Mouse (Mus musculus) spleen, adult 2 months (tissue): ENCODE measurements at regions not wholly inside any gene's neighbourhood (a gene's known extent, or its start where the extent isn't known, plus 50 kb on each side); places are given as distances from the start of the nearest gene placed in this dataset.

Experiments used
- DNase-seq, 2 experiments: peaks; one replicate each; pipeline versions ENCODE4 v3.0.0 to v3.0.0-alpha.2; 2012 to 2021; ENCODE audit warnings: low spot score in 2 of 2, low read depth in 1 of 2
- H3K27ac ChIP-seq: fragments of 200-500 bp; 2 replicates; pipeline ENCODE4 v1.5.1; 2012; ENCODE audit warnings: low read length, inconsistent platforms; ENCODE audit not compliant: insufficient read depth
- H3K27me3 ChIP-seq: fragments of 200-500 bp; 2 replicates; pipeline ENCODE4 v1.6.1; 2012; ENCODE audit warnings: mild to moderate bottlenecking, moderate library complexity, low read length, inconsistent platforms; ENCODE audit not compliant: control insufficient read depth, insufficient read depth
- H3K36me3 ChIP-seq: fragments of 200-500 bp; 2 replicates; pipeline ENCODE4 v1.6.1; 2012; ENCODE audit warnings: mild to moderate bottlenecking, low read length, inconsistent platforms; ENCODE audit not compliant: control insufficient read depth, insufficient read depth
- H3K4me1 ChIP-seq: fragments of 200-500 bp; 2 replicates; pipeline ENCODE4 v1.6.1; 2011; ENCODE audit warnings: inconsistent platforms; ENCODE audit not compliant: control insufficient read depth, insufficient read depth, insufficient read length
- H3K4me3 ChIP-seq: fragments of 200-500 bp; 2 replicates; pipeline ENCODE4 v1.5.1; 2011; ENCODE audit warnings: mild to moderate bottlenecking, inconsistent platforms; ENCODE audit not compliant: insufficient read depth, insufficient read length; ENCODE audit errors: extremely low read depth
- CTCF ChIP-seq: fragments of 200-500 bp; IDR thresholded peaks from 2 replicates; pipeline ENCODE4 v1.5.1; 2011; ENCODE audit warnings: mild to moderate bottlenecking, inconsistent platforms; ENCODE audit not compliant: insufficient read depth, insufficient read length, insufficient replicate concordance; ENCODE audit errors: extremely low read depth
- POLR2A ChIP-seq: fragments of 200-500 bp; IDR thresholded peaks from 2 replicates; pipeline ENCODE4 v1.6.1; 2011; ENCODE audit warnings: low read depth, low read length, inconsistent platforms
- WGBS: fragments of 180-500 bp; shearing (Covaris S2); methylation state at CpG from one replicate; pipeline ENCODE4 v1.1.7; 2018; 5-methylcytosine and 5-hydroxymethylcytosine counted together

- 87% methylated on average over 4 of the region's 4 CpGs for WGBS
- no peaks in the 10 kb centered on the region for H3K36me3 ChIP-seq
- H3K4me1 ChIP-seq: no peaks in the 10 kb centered on the region
- no peak overlapping the region for H3K27ac ChIP-seq
- H3K27me3 ChIP-seq: no peaks in the 10 kb centered on the region
- TF ChIP-seq POLR2A: no peak
- no peak for TF ChIP-seq CTCF
- DNase-seq: no peak
- H3K4me3 ChIP-seq: no peak overlapping the region
These were observed 471.9 kb downstream of the Rps24 start for GRCm38 (mm10) chr14:24958821-24959220.

DNA sequence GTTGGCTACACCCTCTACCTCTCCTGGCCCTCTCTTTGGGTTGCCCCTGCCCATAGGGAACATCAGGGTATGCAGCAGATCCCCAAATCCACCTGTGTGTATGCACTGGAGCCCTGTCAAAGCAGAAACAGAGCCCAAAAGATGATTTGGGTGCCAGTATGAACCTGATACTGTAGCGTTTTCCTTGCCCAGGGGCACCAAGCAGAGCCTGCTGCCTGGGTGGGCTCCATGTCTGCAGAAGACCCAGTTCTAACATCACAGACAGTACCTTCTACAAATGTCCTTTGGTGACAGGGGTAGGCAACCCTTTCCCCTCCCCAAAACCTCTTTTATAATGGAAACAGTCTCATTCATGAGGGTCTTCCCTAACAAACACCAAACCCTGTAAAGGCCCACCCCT, 472.5 kb downstream of the Rps24 start:
- DNase-seq: no peak
- 92% methylated on average over 1 of the region's 1 CpGs for WGBS
- H3K27me3 ChIP-seq: no peaks in the 10 kb centered on the region

DNA sequence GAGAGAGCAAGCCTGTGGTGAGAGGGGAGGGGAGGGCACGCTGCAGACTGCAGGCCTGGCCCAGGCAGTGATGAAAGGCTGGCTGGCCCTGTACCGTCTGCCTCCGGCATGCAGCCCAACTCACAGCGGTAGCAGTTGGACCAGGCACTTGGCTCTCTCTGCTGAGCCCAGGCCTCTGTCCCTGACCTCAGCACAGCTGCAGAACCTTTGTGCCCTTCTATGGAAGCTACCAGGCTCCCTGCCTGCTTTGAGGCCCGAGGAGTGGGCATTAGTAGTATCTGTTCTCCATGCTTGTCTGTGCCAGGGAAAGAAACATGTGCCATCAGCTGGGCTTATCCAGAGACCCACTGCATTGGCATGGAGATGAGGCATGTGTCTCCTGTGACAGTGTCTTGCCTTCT, 473.2 kb downstream of the Rps24 start:
- no peak for DNase-seq
- H3K27me3 ChIP-seq: no peaks in the 10 kb centered on the region
- no peaks in the 10 kb centered on the region for H3K36me3 ChIP-seq
- H3K27ac ChIP-seq: no peak overlapping the region
- TF ChIP-seq CTCF (no peak), POLR2A (no peak)
- H3K4me3 ChIP-seq: no peak overlapping the region
- 72% methylated on average over 5 of the region's 5 CpGs for WGBS
- H3K4me1 ChIP-seq: no peaks in the 10 kb centered on the region

More for the DNA sequence above, 472.5 kb downstream of the Rps24 start:
- no peak for TF ChIP-seq POLR2A
- no peak for TF ChIP-seq CTCF
- H3K36me3 ChIP-seq: no peaks in the 10 kb centered on the region
- no peak overlapping the region for H3K27ac ChIP-seq
- no peaks in the 10 kb centered on the region for H3K4me1 ChIP-seq
- no peak overlapping the region for H3K4me3 ChIP-seq

- Histone ChIP-seq H3K4me1 (no peaks in the 10 kb centered on the region), H3K4me3 (no peak overlapping the region), H3K27ac (no peak overlapping the region), H3K27me3 (no peaks in the 10 kb centered on the region), H3K36me3 (no peaks in the 10 kb centered on the region)
- DNase-seq: no peak
- 79% methylated on average over 3 of the region's 3 CpGs for WGBS
- TF ChIP-seq POLR2A (no peak), CTCF (no peak)
These were observed 473.9 kb downstream of the Rps24 start for GRCm38 (mm10) chr14:24960875-24961274.

DNA sequence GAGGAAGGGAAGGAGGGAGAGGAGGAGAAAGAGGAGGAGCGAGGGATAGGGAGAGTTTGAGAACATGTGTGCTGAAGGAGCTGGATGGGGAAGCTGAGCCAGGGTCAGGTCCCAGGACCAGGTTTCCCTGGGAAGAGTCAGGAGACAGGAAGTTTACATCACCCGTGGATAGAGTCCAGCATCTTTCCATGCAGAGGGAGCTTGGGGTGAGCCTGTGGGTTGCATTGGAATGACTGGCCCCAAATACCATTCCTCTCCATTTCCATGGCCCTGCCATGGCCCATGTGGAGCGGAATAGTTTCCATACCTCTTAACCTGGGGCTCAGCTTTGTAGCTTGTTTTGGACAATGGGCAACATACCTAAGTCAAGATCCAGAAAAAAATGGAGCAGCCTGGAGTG, 474.8 kb downstream of the Rps24 start:
- TF ChIP-seq POLR2A (no peak), CTCF (no peak)
- no peaks in the 10 kb centered on the region for H3K4me1 ChIP-seq
- no peak for DNase-seq
- H3K4me3 ChIP-seq: no peak overlapping the region
- 87% methylated on average over 3 of the region's 3 CpGs for WGBS
- H3K27ac ChIP-seq: no peak overlapping the region
- H3K36me3 ChIP-seq: no peaks in the 10 kb centered on the region
- H3K27me3 ChIP-seq: no peaks in the 10 kb centered on the region

- 82% methylated on average over 2 of the region's 2 CpGs for WGBS
- DNase-seq: no peak
- H3K27me3 ChIP-seq: no peaks in the 10 kb centered on the region
- no peak overlapping the region for H3K4me3 ChIP-seq
- no peak overlapping the region for H3K27ac ChIP-seq
- TF ChIP-seq POLR2A: no peak
- TF ChIP-seq CTCF: no peak
- H3K36me3 ChIP-seq: no peaks in the 10 kb centered on the region
- no peaks in the 10 kb centered on the region for H3K4me1 ChIP-seq
These were observed 482.7 kb downstream of the Rps24 start for GRCm38 (mm10) chr14:24969584-24969983.

DNA sequence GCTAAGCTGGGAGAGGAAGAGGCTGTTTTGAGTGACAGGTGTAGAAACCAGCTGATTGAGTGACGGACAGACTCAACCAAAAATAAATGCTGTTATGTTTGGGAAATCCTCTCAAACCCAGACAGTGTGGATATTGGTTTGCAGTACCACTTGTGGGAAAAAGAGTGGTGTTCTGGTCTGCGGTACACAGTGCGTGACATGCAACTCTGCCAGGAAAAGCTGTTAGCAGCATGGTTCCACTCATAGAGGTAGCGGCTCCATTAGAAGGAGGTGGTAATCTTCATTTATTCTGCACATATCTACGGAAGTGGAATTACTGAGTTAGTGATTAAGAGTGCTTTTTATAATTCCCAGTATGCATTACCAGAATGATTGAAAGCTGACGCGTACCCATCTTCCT, 485.4 kb downstream of the Rps24 start:
- WGBS: 96% methylated on average over 7 of the region's 7 CpGs
- DNase-seq: no peak
- TF ChIP-seq POLR2A (no peak), CTCF (no peak)

GRCm38 (mm10) chr14:24973039-24973438, 485.9 kb upstream of the Zmiz1 start:
- no peak for DNase-seq
- Histone ChIP-seq H3K4me3 (no peak overlapping the region), H3K4me1 (no peaks in the 10 kb centered on the region), H3K27ac (no peak overlapping the region), H3K27me3 (no peaks in the 10 kb centered on the region), H3K36me3 (no peaks in the 10 kb centered on the region)
- TF ChIP-seq POLR2A: no peak
- no peak for TF ChIP-seq CTCF
- 92% methylated on average over 4 of the region's 4 CpGs for WGBS

More for the DNA sequence above, 485.4 kb downstream of the Rps24 start:
- no peaks in the 10 kb centered on the region for H3K27me3 ChIP-seq
- H3K27ac ChIP-seq: no peak overlapping the region
- no peaks in the 10 kb centered on the region for H3K36me3 ChIP-seq
- H3K4me3 ChIP-seq: no peak overlapping the region
- no peaks in the 10 kb centered on the region for H3K4me1 ChIP-seq
